Mouse (Mus musculus): Measurements from ENCODE around the gene Adprhl1.

DNA sequence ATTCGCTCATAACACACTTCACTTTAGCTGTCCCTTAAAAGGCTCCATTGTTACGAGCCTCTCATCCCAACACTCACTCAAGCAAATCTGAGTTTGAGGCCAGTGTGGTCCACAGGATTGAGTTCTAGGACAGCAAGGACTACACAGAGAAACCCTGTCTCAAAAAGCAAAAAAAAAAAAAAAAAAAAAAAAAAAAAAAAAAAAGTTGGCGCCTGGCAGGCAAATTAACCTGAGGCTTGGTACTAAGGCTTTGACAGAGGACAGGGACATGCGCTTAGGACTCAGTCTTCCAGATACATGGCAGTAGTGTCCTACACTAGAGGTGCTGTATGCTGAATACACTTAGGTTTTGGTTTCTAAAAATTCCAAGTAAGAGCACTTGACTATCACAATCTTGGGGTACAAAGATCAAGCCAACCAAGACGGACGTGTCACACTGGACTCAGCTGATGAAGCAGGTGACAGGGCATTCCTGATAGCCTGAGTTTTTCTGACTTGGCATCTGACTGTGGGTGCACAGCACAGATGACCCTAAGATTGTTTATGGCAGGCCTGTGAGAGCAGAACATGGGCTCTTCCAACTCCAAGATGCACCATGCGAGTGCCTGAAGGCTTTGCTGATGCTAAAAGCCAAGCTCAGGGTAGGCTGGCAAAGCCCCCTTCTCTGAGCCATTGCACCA lies 76.6 kb downstream of the Adprhl1 start:
- TF ChIP-seq CTCF (IDR thresholded peaks at IDR 0.05; ENCODE audit: low read depth) (no peak), EP300 (IDR thresholded peaks at IDR 0.05; ENCODE audit: low read depth) (no peak)
